1 mouse cellular context compared by ENCODE assay signal in the genomic region with DNA sequence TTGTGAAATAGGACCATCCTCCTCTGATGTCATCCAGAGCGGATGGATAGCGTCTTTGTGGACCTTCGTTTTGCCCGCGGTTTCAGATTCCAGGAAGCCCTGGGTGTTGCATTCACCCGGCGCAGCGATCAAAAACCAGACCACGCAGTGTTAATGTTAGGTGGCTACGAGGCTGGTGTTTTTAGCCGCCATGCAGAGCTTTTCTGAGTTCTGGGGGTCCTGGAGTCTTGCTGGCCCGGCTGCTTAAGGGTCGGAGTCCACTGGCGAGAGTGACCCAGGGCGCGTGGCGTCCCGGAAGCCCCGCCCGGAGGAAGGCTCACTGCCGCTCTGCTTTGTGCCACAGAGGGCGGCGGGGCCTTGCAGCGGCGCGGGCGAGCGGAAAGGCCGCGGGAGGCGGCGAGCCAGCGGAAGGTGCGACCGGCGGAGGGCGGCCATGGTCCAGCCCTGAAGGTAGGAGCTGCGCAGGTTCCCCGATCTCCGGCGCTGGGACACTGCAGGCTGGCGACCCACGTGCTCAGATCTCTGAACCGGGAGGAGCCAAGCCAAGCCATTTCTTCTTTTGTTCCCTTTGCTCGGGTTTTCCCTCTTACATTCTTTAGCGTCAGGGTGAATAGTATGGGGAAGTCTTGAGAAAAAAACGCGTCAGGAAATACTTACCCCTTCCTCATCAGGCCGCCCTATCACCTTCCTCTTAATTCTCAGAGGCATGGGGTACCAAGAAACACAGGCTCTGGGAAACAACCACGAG.
TF ChIP-seq lines count a peak whose summit lies in the region.

No protein-coding gene starts in this region.

TF ChIP-seq in CH12.LX, 34 proteins besides CTCF, POLR2A, EP300 and RAD21:
- TF ChIP-seq UBTF (IDR thresholded peaks at IDR 0.05; ENCODE audit: low read depth, low read length), result peak; percentile 87
- TF ChIP-seq NELFE (IDR thresholded peaks at IDR 0.05; ENCODE audit: low read depth, low read length), result peak; percentile 35; the same call in 1 of the 2 replicates
- no peak for TF ChIP-seq USF1 (IDR thresholded peaks at IDR 0.05; ENCODE audit: low read depth, low read length)
- TF ChIP-seq SIN3A (IDR thresholded peaks at IDR 0.05; ENCODE audit: low read length), result peak; percentile 75
- TF ChIP-seq IRF4 (IDR thresholded peaks at IDR 0.05; ENCODE audit: low read depth, low read length), result peak; percentile 3; the same call in 1 of the 2 replicates
- TF ChIP-seq ELF1 (IDR thresholded peaks at IDR 0.05; ENCODE audit: low read depth, low read length), result peak; percentile 58; the same call in 1 of the 2 replicates
- TF ChIP-seq MAX (IDR thresholded peaks at IDR 0.05; ENCODE audit: low read length), result peak; percentile 50; the same call in 1 of the 2 replicates
- TF ChIP-seq TCF12 (IDR thresholded peaks at IDR 0.05; ENCODE audit: low read depth, low read length), result peak; percentile 64; the same call in 1 of the 2 replicates
- TF ChIP-seq MAZ (IDR thresholded peaks at IDR 0.05; ENCODE audit: low read depth, low read length), result no peak
- no peak for TF ChIP-seq ETS1 (conservative IDR thresholded peaks at IDR 0.05; ENCODE audit: low read depth, low read length)
- TF ChIP-seq MYC (IDR thresholded peaks at IDR 0.05; ENCODE audit: low read depth, low read length), result peak; percentile 45; the same call in 1 of the 2 replicates
- TF ChIP-seq BHLHE40 (IDR thresholded peaks at IDR 0.05; ENCODE audit: low read depth, low read length), result no peak
- TF ChIP-seq MXI1 (IDR thresholded peaks at IDR 0.05; ENCODE audit: low read depth, low read length), result peak; percentile 91
- TF ChIP-seq JUND (conservative IDR thresholded peaks at IDR 0.05; ENCODE audit: low read depth, low read length), result no peak
- TF ChIP-seq NRF1 (IDR thresholded peaks at IDR 0.05; ENCODE audit: low read depth, low read length), result peak; percentile 66
- peak; percentile 63; the same call in 1 of the 2 replicates for TF ChIP-seq ZNF384 (IDR thresholded peaks at IDR 0.05; ENCODE audit: low read depth, low read length)
- no peak for TF ChIP-seq HCFC1 (IDR thresholded peaks at IDR 0.05; ENCODE audit: low read depth, low read length)
- TF ChIP-seq ZMIZ1 (IDR thresholded peaks at IDR 0.05; ENCODE audit: low read depth, low read length), result no peak
- no peak for TF ChIP-seq CHD2 (IDR thresholded peaks at IDR 0.05; ENCODE audit: low read length)
- TF ChIP-seq PAX5 (IDR thresholded peaks at IDR 0.05; ENCODE audit: low read length), result no peak
